Mouse (Mus musculus) lung, adult 2 months (tissue): Measurements from ENCODE around the gene Apoo.
"Not testable (repeated sequence)": the region's sequence is repeated elsewhere in the genome, so short reads cannot be mapped to it uniquely, and the experiment has no call there.

Source experiments
- CTCF ChIP-seq: fragments of 200-500 bp; IDR thresholded peaks from 2 replicates; pipeline ENCODE4 v1.5.1; 2011; ENCODE audit warnings: mild to moderate bottlenecking, low read length, control low read depth; ENCODE audit not compliant: insufficient read depth
- POLR2A ChIP-seq: fragments of 200-500 bp; IDR thresholded peaks from 2 replicates; pipeline ENCODE4 v1.6.1; 2011; ENCODE audit warnings: low read depth, mild to moderate bottlenecking, control low read depth, low read length, borderline replicate concordance; ENCODE audit errors: extremely low read depth

GRCm38 (mm10) chrX:94450047-94450881, 83.3 kb downstream of the Apoo start:
- TF ChIP-seq CTCF, POLR2A: not testable (repeated sequence)
